Mouse (Mus musculus): Measurements from ENCODE around the gene Col6a6. TPM values are rescaled to one million over a fixed set of nuclear protein-coding genes. Genes with fewer than 3 reads are reported as not detected.
"Not testable (repeated sequence)": the region's sequence is repeated elsewhere in the genome, so short reads cannot be mapped to it uniquely, and the experiment has no call there.

Gene Col6a6
- total and polyA plus RNA-seq, 2 experiments from 2014 or later: 0.23 to 0.31 TPM

DNA sequence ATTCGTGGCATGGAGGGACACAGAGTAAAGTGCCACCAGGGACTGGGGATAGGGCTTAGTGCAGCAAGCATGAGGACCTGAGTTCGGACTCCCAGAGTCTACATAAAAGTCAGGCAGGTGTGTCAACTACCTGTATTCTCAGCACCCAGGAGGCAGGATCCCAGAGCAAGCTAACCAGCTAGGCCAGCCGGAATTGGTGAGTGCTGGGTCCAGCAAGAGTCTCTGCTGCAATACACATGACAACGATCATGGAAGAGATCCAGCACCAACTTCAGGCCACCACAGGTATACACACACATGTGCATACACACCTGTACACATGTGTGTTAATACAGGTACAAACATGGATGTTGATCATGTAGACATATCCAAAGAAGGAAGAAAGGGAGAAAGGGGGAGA, 20.4 kb upstream of the Col6a6 start:
- Histone ChIP-seq H3K36me3 (ENCODE audit: insufficient read depth, low read length) (no peaks in the 10 kb centered on the region), H3K4me2 (ENCODE audit: low read depth, low read length) (no peak overlapping the region), H3K27me3 (ENCODE audit: insufficient read depth, low read length) (no peaks in the 10 kb centered on the region), H3K9ac (replicated peaks; ENCODE audit: low read length) (no peak overlapping the region), H3K27ac (no peak overlapping the region), H3K4me3 (ENCODE audit: low read length) (no peak overlapping the region), H3K9me3 (ENCODE audit: low read length) (no peaks in the 10 kb centered on the region), H3K4me1 (ENCODE audit: insufficient read depth, low read length) (no peaks in the 10 kb centered on the region)
- no peak for DNase-seq (ENCODE audit: low spot score)
- 75% methylated on average over 4 of the region's 4 CpGs for WGBS
- ATAC-seq: no peak
- TF ChIP-seq CTCF (IDR thresholded peaks at IDR 0.05; ENCODE audit: low read depth): no peak

DNA sequence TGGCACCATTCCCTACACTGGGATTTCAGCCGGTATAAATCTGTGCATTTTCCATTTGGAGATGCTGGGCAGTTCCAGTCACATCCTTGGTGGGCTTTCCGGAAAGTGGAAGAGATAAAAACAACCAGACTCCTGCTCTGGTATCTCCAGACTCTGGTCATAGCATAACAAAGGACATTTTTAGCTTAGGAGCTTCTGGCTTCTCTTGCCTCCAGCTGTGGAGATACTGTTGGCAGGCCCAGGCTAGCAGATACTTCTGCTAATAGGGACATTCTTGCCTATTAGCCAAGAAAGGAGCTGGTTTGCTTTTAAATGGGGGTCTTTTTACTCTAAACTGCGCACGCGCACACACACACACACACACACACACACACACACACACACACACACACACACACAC, 19.3 kb upstream of the Col6a6 start:
- no peak overlapping the region for H3K9ac ChIP-seq (replicated peaks; ENCODE audit: low read length)
- TF ChIP-seq CTCF (IDR thresholded peaks at IDR 0.05; ENCODE audit: low read depth): no peak
- no peak overlapping the region for H3K4me3 ChIP-seq (ENCODE audit: low read length)
- no peak overlapping the region for H3K27ac ChIP-seq
- no peaks in the 10 kb centered on the region for H3K36me3 ChIP-seq (ENCODE audit: insufficient read depth, low read length)
- no peaks in the 10 kb centered on the region for H3K4me1 ChIP-seq (ENCODE audit: insufficient read depth, low read length)
- ATAC-seq: no peak
- 97% methylated on average over 5 of the region's 5 CpGs for WGBS
- DNase-seq (ENCODE audit: low spot score): no peak
- no peak overlapping the region for H3K4me2 ChIP-seq (ENCODE audit: low read depth, low read length)
- H3K27me3 ChIP-seq (ENCODE audit: insufficient read depth, low read length): no peaks in the 10 kb centered on the region
- H3K9me3 ChIP-seq (ENCODE audit: low read length): no peaks in the 10 kb centered on the region

DNA sequence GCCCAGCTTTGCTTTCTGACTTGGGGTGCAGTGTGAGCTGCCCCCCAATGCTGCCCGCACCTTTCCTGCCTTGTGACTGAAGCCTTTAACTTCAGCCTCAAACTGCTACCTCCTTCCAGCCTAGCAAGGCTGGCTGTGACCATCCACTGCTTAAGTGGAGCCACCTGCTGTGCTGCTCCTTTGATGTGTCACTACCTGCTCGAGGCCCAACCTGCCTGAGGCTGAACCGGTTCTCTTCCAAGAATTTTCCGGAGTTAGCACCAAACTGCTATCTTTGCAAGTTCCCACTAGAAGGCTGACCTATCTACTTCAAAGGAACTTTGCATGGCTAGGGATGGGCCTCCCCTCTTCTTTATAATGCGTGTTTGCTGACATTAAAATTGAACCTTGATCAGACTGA, 13.4 kb upstream of the Col6a6 start:
- DNase-seq (ENCODE audit: low spot score); H3K4me2 ChIP-seq (ENCODE audit: low read depth, low read length); H3K27ac ChIP-seq; H3K27me3 ChIP-seq (ENCODE audit: insufficient read depth, low read length); H3K4me1 ChIP-seq (ENCODE audit: insufficient read depth, low read length); H3K36me3 ChIP-seq (ENCODE audit: insufficient read depth, low read length); H3K4me3 ChIP-seq (ENCODE audit: low read length); ATAC-seq; H3K9ac ChIP-seq (replicated peaks; ENCODE audit: low read length); H3K9me3 ChIP-seq (ENCODE audit: low read length): not testable (repeated sequence)
- 72% methylated on average over 5 of the region's 5 CpGs for WGBS

- Histone ChIP-seq H3K9me3 (ENCODE audit: low read length) (no peaks in the 10 kb centered on the region), H3K27ac (no peak overlapping the region), H3K36me3 (ENCODE audit: insufficient read depth, low read length) (no peaks in the 10 kb centered on the region), H3K27me3 (ENCODE audit: insufficient read depth, low read length) (no peaks in the 10 kb centered on the region), H3K4me2 (ENCODE audit: low read depth, low read length) (no peak overlapping the region), H3K4me1 (ENCODE audit: insufficient read depth, low read length) (no peaks in the 10 kb centered on the region), H3K4me3 (ENCODE audit: low read length) (no peak overlapping the region), H3K9ac (replicated peaks; ENCODE audit: low read length) (no peak overlapping the region)
- TF ChIP-seq CTCF (IDR thresholded peaks at IDR 0.05; ENCODE audit: low read depth): no peak
- DNase-seq (ENCODE audit: low spot score): no peak
- no peak for ATAC-seq
- WGBS: 83% methylated on average over 5 of the region's 5 CpGs
Observed at GRCm38 (mm10) chr9:105839147-105839515, 11.2 kb upstream of the Col6a6 start.

- no peak for TF ChIP-seq CTCF (IDR thresholded peaks at IDR 0.05; ENCODE audit: low read depth)
- ATAC-seq (no peak), DNase-seq (ENCODE audit: low spot score) (no peak)
- WGBS: 84% methylated on average over 4 of the region's 4 CpGs
- H3K9ac ChIP-seq (replicated peaks; ENCODE audit: low read length): no peak overlapping the region
- H3K4me3 ChIP-seq (ENCODE audit: low read length): no peak overlapping the region
- H3K36me3 ChIP-seq (ENCODE audit: insufficient read depth, low read length): no peaks in the 10 kb centered on the region
- H3K9me3 ChIP-seq (ENCODE audit: low read length): no peaks in the 10 kb centered on the region
- H3K27ac ChIP-seq: no peak overlapping the region
- no peaks in the 10 kb centered on the region for H3K27me3 ChIP-seq (ENCODE audit: insufficient read depth, low read length)
- no peaks in the 10 kb centered on the region for H3K4me1 ChIP-seq (ENCODE audit: insufficient read depth, low read length)
- no peak overlapping the region for H3K4me2 ChIP-seq (ENCODE audit: low read depth, low read length)
Observed at GRCm38 (mm10) chr9:105838396-105839146, 10.6 kb upstream of the Col6a6 start.

DNA sequence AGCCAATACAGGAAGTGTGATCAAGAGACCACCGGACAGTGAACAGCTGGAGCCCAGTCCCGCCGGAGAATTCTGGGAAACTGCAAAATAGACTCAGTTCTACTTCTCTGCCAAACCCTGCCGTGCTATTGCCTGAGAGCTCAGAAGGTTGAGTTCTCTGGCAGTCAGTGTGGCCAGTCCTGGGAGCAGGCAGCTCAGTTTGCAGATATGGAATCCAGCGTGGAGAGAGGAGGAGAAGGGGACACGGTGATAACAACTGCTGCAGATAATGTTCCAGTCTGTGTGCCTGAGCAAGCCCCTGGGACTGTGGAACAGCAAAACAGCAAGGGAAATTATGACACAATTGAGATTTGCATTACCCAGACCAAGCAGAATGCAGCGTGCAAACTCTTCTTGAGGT, 7.6 kb upstream of the Col6a6 start:
- Histone ChIP-seq H3K36me3 (ENCODE audit: insufficient read depth, low read length) (no peaks in the 10 kb centered on the region), H3K9ac (replicated peaks; ENCODE audit: low read length) (no peak overlapping the region), H3K4me1 (ENCODE audit: insufficient read depth, low read length) (no peaks in the 10 kb centered on the region), H3K4me2 (ENCODE audit: low read depth, low read length) (no peak overlapping the region), H3K9me3 (ENCODE audit: low read length) (no peaks in the 10 kb centered on the region), H3K27me3 (ENCODE audit: insufficient read depth, low read length) (no peaks in the 10 kb centered on the region), H3K4me3 (ENCODE audit: low read length) (no peak overlapping the region), H3K27ac (no peak overlapping the region)
- TF ChIP-seq CTCF (IDR thresholded peaks at IDR 0.05; ENCODE audit: low read depth): no peak
- 52% methylated on average over 7 of the region's 7 CpGs for WGBS
- DNase-seq (ENCODE audit: low spot score) (no peak), ATAC-seq (no peak)

DNA sequence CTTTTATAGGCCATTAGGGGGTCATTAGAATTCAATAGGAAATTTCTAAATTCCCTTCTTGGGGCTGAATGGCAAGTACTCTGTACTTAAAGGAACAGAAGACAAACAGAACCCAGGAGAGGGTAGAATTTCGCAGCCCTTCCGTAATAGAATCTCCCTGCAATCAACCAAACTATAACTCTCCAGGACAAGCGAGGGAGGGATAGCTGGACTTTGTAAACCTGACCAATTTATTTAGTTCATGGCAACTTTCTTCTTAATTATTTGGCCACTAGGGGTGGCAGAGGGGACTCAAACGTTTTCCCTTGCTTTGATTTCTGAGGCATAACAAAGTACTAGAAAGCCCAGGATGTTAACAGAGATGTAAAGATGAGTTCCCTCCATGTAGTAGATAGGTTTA, 6.8 kb upstream of the Col6a6 start:
- peak; percentile 62 for TF ChIP-seq CTCF (IDR thresholded peaks at IDR 0.05; ENCODE audit: low read depth)
- 55% methylated on average over 4 of the region's 4 CpGs for WGBS
- H3K27me3 ChIP-seq (ENCODE audit: insufficient read depth, low read length): no peaks in the 10 kb centered on the region
- no peaks in the 10 kb centered on the region for H3K4me1 ChIP-seq (ENCODE audit: insufficient read depth, low read length)
- no peak overlapping the region for H3K4me3 ChIP-seq (ENCODE audit: low read length)
- H3K9ac ChIP-seq (replicated peaks; ENCODE audit: low read length): no peak overlapping the region
- no peaks in the 10 kb centered on the region for H3K36me3 ChIP-seq (ENCODE audit: insufficient read depth, low read length)
- DNase-seq (ENCODE audit: low spot score): peak; percentile 44
- no peaks in the 10 kb centered on the region for H3K9me3 ChIP-seq (ENCODE audit: low read length)
- ATAC-seq: no peak
- no peak overlapping the region for H3K4me2 ChIP-seq (ENCODE audit: low read depth, low read length)
- H3K27ac ChIP-seq: no peak overlapping the region
